Mouse (Mus musculus): ENCODE measurements at regions not wholly inside any gene's neighbourhood (a gene's known extent, or its start where the extent isn't known, plus 50 kb on each side); places are given as distances from the start of the nearest gene placed in this dataset.

GRCm38 (mm10) chr7:51300238-51300637 lies 210.6 kb upstream of the Ano5 start:
- DNase-seq = no peak

- no peak for DNase-seq
Measured at GRCm38 (mm10) chr7:51307757-51308156, 203.1 kb upstream of the Ano5 start.

- no peak for DNase-seq
Measured at GRCm38 (mm10) chr7:51310191-51310590, 200.6 kb upstream of the Ano5 start.

- no peak for DNase-seq
Measured at GRCm38 (mm10) chr7:51339841-51340540, 170.8 kb upstream of the Ano5 start.

GRCm38 (mm10) chr7:51347521-51347920 lies 163.3 kb upstream of the Ano5 start:
- DNase-seq = no peak

- DNase-seq = no peak
Measured at GRCm38 (mm10) chr7:51360134-51360533, 150.7 kb upstream of the Ano5 start.

GRCm38 (mm10) chr7:51377584-51377983 lies 133.2 kb upstream of the Ano5 start:
- no peak for DNase-seq

Data from cerebellum, adult 11 months (tissue).